Mouse (Mus musculus) midbrain, embryonic 15.5 days (tissue): Measurements from ENCODE around the gene Clk1. TPM values are rescaled to one million over a fixed set of nuclear protein-coding genes. Genes with fewer than 3 reads are reported as not detected.

Experiments
- ATAC-seq: fragments of 200-750 bp; cut with Nextera tagmentation; replicated peaks from 2 replicates; pipeline ENCODE4 v1.8.0; 2017; ENCODE audit warnings: moderate TSS enrichment
- H3K27ac ChIP-seq: fragments of 300-500 bp; sonication (generic); 2 replicates; pipeline ENCODE4 v1.5.1; 2015; ENCODE audit warnings: mild to moderate bottlenecking, inconsistent platforms
- H3K27me3 ChIP-seq: fragments of 300-500 bp; sonication (generic); replicated peaks from 2 replicates; pipeline ENCODE4 v1.6.1; 2015; ENCODE audit warnings: inconsistent platforms
- H3K36me3 ChIP-seq: fragments of 300-500 bp; sonication (generic); replicated peaks from 2 replicates; pipeline ENCODE4 v1.6.1; 2015; ENCODE audit warnings: inconsistent platforms
- H3K4me1 ChIP-seq: fragments of 300-500 bp; sonication (generic); 2 replicates; pipeline ENCODE4 v1.6.1; 2015; ENCODE audit warnings: inconsistent platforms
- H3K4me2 ChIP-seq: fragments of 300-500 bp; sonication (generic); 2 replicates; pipeline ENCODE4 v1.6.1; 2015; ENCODE audit warnings: inconsistent platforms, mild to moderate bottlenecking, moderate library complexity
- H3K4me3 ChIP-seq: fragments of 300-500 bp; sonication (generic); 2 replicates; pipeline ENCODE4 v1.5.1; 2015; ENCODE audit warnings: mild to moderate bottlenecking, inconsistent platforms
- H3K9ac ChIP-seq: fragments of 300-500 bp; sonication (generic); 2 replicates; pipeline ENCODE4 v1.6.1; 2015; ENCODE audit warnings: mild to moderate bottlenecking, inconsistent platforms
- H3K9me3 ChIP-seq: fragments of 300-500 bp; sonication (generic); 2 replicates; pipeline ENCODE4 v1.6.1; 2016; ENCODE audit warnings: inconsistent platforms
- WGBS: fragments of 180-500 bp; shearing (Covaris S2); methylation state at CpG from one replicate; pipeline ENCODE4 v1.1.7; 2015; ENCODE audit warnings: mixed read lengths; 5-methylcytosine and 5-hydroxymethylcytosine counted together
- polyA plus RNA-seq: library from polyadenylated mRNA; unstranded; fragments of >200 nt; fragmentation: Nextera tagmentation; extraction: Ambion mirVana; gene quantifications from 2 replicates; pipeline ENCODE4 v1.2.1, GENCODE M21; 2015

Gene Clk1
- 159 and 170 TPM in 2 replicates for polyA plus RNA-seq

- H3K27ac ChIP-seq: peak within 1 kb of the TSS; percentile 99
- peak within 1 kb of the TSS; percentile 99 for H3K9ac ChIP-seq
- H3K4me2 ChIP-seq: peak within 1 kb of the TSS; percentile 62
- under 1% methylated on average over 79 of the region's 79 CpGs for WGBS
- H3K36me3 ChIP-seq: peaks cover 8% of the 10 kb centered on the region
- peak; percentile 95 for ATAC-seq
- no peaks in the 10 kb centered on the region for H3K9me3 ChIP-seq
- H3K4me1 ChIP-seq: peaks cover 28% of the 10 kb centered on the region
- no peaks in the 10 kb centered on the region for H3K27me3 ChIP-seq
- peak within 1 kb of the TSS; percentile 92 for H3K4me3 ChIP-seq
Observed at GRCm38 (mm10) chr1:58423371-58424248, at the start of gene Clk1. Gene Clk1 (minus strand): TSS chr1:58424066.

- no peak overlapping the region for H3K27ac ChIP-seq
- no peak for ATAC-seq
- H3K4me3 ChIP-seq: no peak overlapping the region
- H3K36me3 ChIP-seq: peaks cover 50% of the 10 kb centered on the region
- no peaks in the 10 kb centered on the region for H3K27me3 ChIP-seq
- H3K9ac ChIP-seq: no peak overlapping the region
- H3K4me2 ChIP-seq: no peak overlapping the region
- no peaks in the 10 kb centered on the region for H3K4me1 ChIP-seq
- WGBS: 93% methylated on average over 4 of the region's 4 CpGs
- no peaks in the 10 kb centered on the region for H3K9me3 ChIP-seq
Observed at GRCm38 (mm10) chr1:58465561-58465960, 41.7 kb upstream of the Clk1 start.

GRCm38 (mm10) chr1:58465042-58465441 lies 41.2 kb upstream of the Clk1 start:
- Histone ChIP-seq H3K36me3 (peaks cover 51% of the 10 kb centered on the region), H3K4me1 (no peaks in the 10 kb centered on the region), H3K9me3 (no peaks in the 10 kb centered on the region), H3K27me3 (no peaks in the 10 kb centered on the region), H3K9ac (no peak overlapping the region), H3K4me3 (no peak overlapping the region), H3K4me2 (no peak overlapping the region), H3K27ac (no peak overlapping the region)
- WGBS: 91% methylated on average over 4 of the region's 4 CpGs
- no peak for ATAC-seq

- Histone ChIP-seq H3K27me3 (no peaks in the 10 kb centered on the region), H3K36me3 (peaks cover 48% of the 10 kb centered on the region), H3K9me3 (no peaks in the 10 kb centered on the region), H3K4me1 (no peaks in the 10 kb centered on the region), H3K9ac (no peak overlapping the region), H3K4me3 (no peak overlapping the region), H3K4me2 (no peak overlapping the region), H3K27ac (no peak overlapping the region)
- no peak for ATAC-seq
- WGBS: 92% methylated on average over 2 of the region's 2 CpGs
Observed at GRCm38 (mm10) chr1:58463935-58464334, 40.1 kb upstream of the Clk1 start.

- no peak for ATAC-seq
- H3K27ac ChIP-seq: no peak overlapping the region
- peaks cover 71% of the 10 kb centered on the region for H3K36me3 ChIP-seq
- H3K9ac ChIP-seq: no peak overlapping the region
- no peak overlapping the region for H3K4me2 ChIP-seq
- no peaks in the 10 kb centered on the region for H3K27me3 ChIP-seq
- no peaks in the 10 kb centered on the region for H3K4me1 ChIP-seq
- no peak overlapping the region for H3K4me3 ChIP-seq
- no peaks in the 10 kb centered on the region for H3K9me3 ChIP-seq
- 94% methylated on average over 3 of the region's 3 CpGs for WGBS
Observed at GRCm38 (mm10) chr1:58460566-58460965, 36.7 kb upstream of the Clk1 start.

- no peak overlapping the region for H3K4me2 ChIP-seq
- no peaks in the 10 kb centered on the region for H3K4me1 ChIP-seq
- 69% methylated on average over 2 of the region's 2 CpGs for WGBS
- no peaks in the 10 kb centered on the region for H3K27me3 ChIP-seq
- H3K4me3 ChIP-seq: no peak overlapping the region
- no peak overlapping the region for H3K27ac ChIP-seq
- H3K9me3 ChIP-seq: no peaks in the 10 kb centered on the region
- no peak overlapping the region for H3K9ac ChIP-seq
- no peak for ATAC-seq
- peaks cover 68% of the 10 kb centered on the region for H3K36me3 ChIP-seq
Observed at GRCm38 (mm10) chr1:58458867-58459266, 35.0 kb upstream of the Clk1 start.

- 90% methylated on average over 5 of the region's 5 CpGs for WGBS
- H3K27me3 ChIP-seq: no peaks in the 10 kb centered on the region
- H3K9ac ChIP-seq: no peak overlapping the region
- H3K36me3 ChIP-seq: peaks cover 68% of the 10 kb centered on the region
- H3K9me3 ChIP-seq: no peaks in the 10 kb centered on the region
- no peaks in the 10 kb centered on the region for H3K4me1 ChIP-seq
- ATAC-seq: no peak
- no peak overlapping the region for H3K4me2 ChIP-seq
- no peak overlapping the region for H3K27ac ChIP-seq
- no peak overlapping the region for H3K4me3 ChIP-seq
Observed at GRCm38 (mm10) chr1:58458175-58458574, 34.3 kb upstream of the Clk1 start.

- H3K36me3 ChIP-seq: peaks cover 60% of the 10 kb centered on the region
Observed at GRCm38 (mm10) chr1:58454316-58454715, 30.4 kb upstream of the Clk1 start.

GRCm38 (mm10) chr1:58448396-58448795 lies 24.5 kb upstream of the Clk1 start:
- 88% methylated on average over 7 of the region's 7 CpGs for WGBS
- no peak for ATAC-seq
- H3K27ac ChIP-seq: no peak overlapping the region

More at GRCm38 (mm10) chr1:58454316-58454715, 30.4 kb upstream of the Clk1 start:
- 95% methylated on average over 6 of the region's 6 CpGs for WGBS
- Histone ChIP-seq H3K4me1 (no peaks in the 10 kb centered on the region), H3K27ac (no peak overlapping the region), H3K9me3 (no peaks in the 10 kb centered on the region), H3K4me2 (no peak overlapping the region), H3K27me3 (no peaks in the 10 kb centered on the region), H3K9ac (no peak overlapping the region), H3K4me3 (no peak overlapping the region)
- no peak for ATAC-seq

GRCm38 (mm10) chr1:58447766-58448165 lies 23.9 kb upstream of the Clk1 start:
- Histone ChIP-seq H3K36me3 (peaks cover 15% of the 10 kb centered on the region), H3K4me2 (no peak overlapping the region), H3K9ac (no peak overlapping the region), H3K9me3 (no peaks in the 10 kb centered on the region), H3K27me3 (no peaks in the 10 kb centered on the region), H3K4me3 (no peak overlapping the region), H3K27ac (no peak overlapping the region), H3K4me1 (peaks cover 25% of the 10 kb centered on the region)
- 99% methylated on average over 7 of the region's 7 CpGs for WGBS
- no peak for ATAC-seq

More at GRCm38 (mm10) chr1:58448396-58448795, 24.5 kb upstream of the Clk1 start:
- no peaks in the 10 kb centered on the region for H3K9me3 ChIP-seq
- H3K4me1 ChIP-seq: peaks cover 25% of the 10 kb centered on the region
- no peaks in the 10 kb centered on the region for H3K27me3 ChIP-seq
- H3K9ac ChIP-seq: no peak overlapping the region
- no peak overlapping the region for H3K4me2 ChIP-seq
- no peak overlapping the region for H3K4me3 ChIP-seq
- peaks cover 19% of the 10 kb centered on the region for H3K36me3 ChIP-seq

- peak; percentile 37 for ATAC-seq
- Histone ChIP-seq H3K4me2 (peak overlapping the region; percentile 80), H3K4me1 (peaks cover 25% of the 10 kb centered on the region), H3K27me3 (no peaks in the 10 kb centered on the region), H3K4me3 (peak overlapping the region; percentile 72), H3K9me3 (no peaks in the 10 kb centered on the region), H3K36me3 (peaks cover 13% of the 10 kb centered on the region), H3K9ac (peak overlapping the region; percentile 68), H3K27ac (peak overlapping the region; percentile 88)
- 7% methylated on average over 11 of the region's 11 CpGs for WGBS
Observed at GRCm38 (mm10) chr1:58445861-58446260, 22.0 kb upstream of the Clk1 start.

GRCm38 (mm10) chr1:58445143-58445722 lies 21.4 kb upstream of the Clk1 start, which contains the start of the genes Nif3l1 and Ppil3:
Gene Nif3l1 (plus strand): TSS chr1:58445151.
Gene Ppil3 (minus strand): TSS chr1:58445486.
- Histone ChIP-seq H3K9ac (peak within 1 kb of the TSS; percentile 68), H3K4me2 (peak within 1 kb of the TSS; percentile 80), H3K36me3 (peaks cover 10% of the 10 kb centered on the region; the same call in 1 of the 2 replicates), H3K4me3 (peak within 1 kb of the TSS; percentile 72), H3K27me3 (no peaks in the 10 kb centered on the region), H3K9me3 (no peaks in the 10 kb centered on the region), H3K27ac (peak within 1 kb of the TSS; percentile 88), H3K4me1 (peaks cover 25% of the 10 kb centered on the region)
- WGBS: under 1% methylated on average over 33 of the region's 33 CpGs
- peak; percentile 98 for ATAC-seq
